Mouse (Mus musculus) stomach, embryonic 15.5 days (tissue): ENCODE measurements around the gene Bglap2. TPM values are rescaled to one million over a fixed set of nuclear protein-coding genes. Genes with fewer than 3 reads are reported as not detected.

Source experiments
- ATAC-seq: fragments of 200-750 bp; cut with Nextera tagmentation; 2 replicates; pipeline ENCODE4 v1.8.0; 2017; ENCODE audit warnings: low read depth, moderate number of reproducible peaks, moderate TSS enrichment; ENCODE audit not compliant: insufficient read depth, low FRiP score
- H3K27ac ChIP-seq: fragments of 300-500 bp; sonication (generic); 2 replicates; pipeline ENCODE4 v1.5.1; 2015; ENCODE audit warnings: mild to moderate bottlenecking, inconsistent platforms
- H3K27me3 ChIP-seq: fragments of 300-500 bp; sonication (generic); replicated peaks from 2 replicates; pipeline ENCODE4 v1.6.1; 2015; ENCODE audit warnings: inconsistent platforms
- H3K36me3 ChIP-seq: fragments of 300-500 bp; sonication (generic); 2 replicates; pipeline ENCODE4 v1.6.1; 2015; ENCODE audit warnings: inconsistent platforms
- H3K4me1 ChIP-seq: fragments of 300-500 bp; sonication (generic); 2 replicates; pipeline ENCODE4 v1.6.1; 2015; ENCODE audit warnings: inconsistent platforms
- H3K4me2 ChIP-seq: fragments of 300-500 bp; sonication (generic); 2 replicates; pipeline ENCODE4 v1.6.1; 2015; ENCODE audit warnings: mild to moderate bottlenecking, inconsistent platforms
- H3K4me3 ChIP-seq: fragments of 300-500 bp; sonication (generic); replicated peaks from 2 replicates; pipeline ENCODE4 v1.5.1; 2015; ENCODE audit warnings: inconsistent platforms
- H3K9ac ChIP-seq: fragments of 300-500 bp; sonication (generic); 2 replicates; pipeline ENCODE4 v1.6.1; 2015; ENCODE audit warnings: inconsistent platforms
- H3K9me3 ChIP-seq: fragments of 300-500 bp; sonication (generic); 2 replicates; pipeline ENCODE4 v1.6.1; 2016; ENCODE audit warnings: inconsistent platforms
- WGBS: fragments of 180-500 bp; shearing (Covaris S2); methylation state at CpG from one replicate; pipeline ENCODE4 v1.1.7; 2015; 5-methylcytosine and 5-hydroxymethylcytosine counted together
- polyA plus RNA-seq: library from polyadenylated mRNA; unstranded; fragments of >200 nt; fragmentation: Nextera tagmentation; extraction: Ambion mirVana; gene quantifications from 2 replicates; pipeline ENCODE4 v1.2.1, GENCODE M21; 2015

The Bglap2 gene
- polyA plus RNA-seq, 1 experiment from 2014 or later = 1.6 TPM

GRCm38 (mm10) chr3:88361612-88362313, 16.7 kb downstream of the Bglap2 start:
- peaks cover 41% of the 10 kb centered on the region for H3K36me3 ChIP-seq
- 93% methylated on average over 2 of the region's 2 CpGs for WGBS

GRCm38 (mm10) chr3:88361096-88361495, 17.4 kb downstream of the Bglap2 start:
- 74% methylated on average over 6 of the region's 6 CpGs for WGBS
- H3K27me3 ChIP-seq = peaks cover 10% of the 10 kb centered on the region
- peaks cover 46% of the 10 kb centered on the region for H3K36me3 ChIP-seq
- no peak for ATAC-seq
- peaks cover 12% of the 10 kb centered on the region; the same call in 1 of the 2 replicates for H3K4me1 ChIP-seq
- no peak overlapping the region for H3K27ac ChIP-seq
- H3K4me3 ChIP-seq = no peak overlapping the region
- no peak overlapping the region for H3K9ac ChIP-seq
- no peaks in the 10 kb centered on the region for H3K9me3 ChIP-seq
- no peak overlapping the region for H3K4me2 ChIP-seq

More at GRCm38 (mm10) chr3:88361612-88362313, 16.7 kb downstream of the Bglap2 start:
- Histone ChIP-seq H3K4me1 (peaks cover 12% of the 10 kb centered on the region; the same call in 1 of the 2 replicates), H3K9me3 (no peaks in the 10 kb centered on the region), H3K27me3 (peaks cover 12% of the 10 kb centered on the region), H3K4me3 (no peak overlapping the region), H3K9ac (no peak overlapping the region), H3K27ac (no peak overlapping the region), H3K4me2 (no peak overlapping the region)
- no peak for ATAC-seq

- Histone ChIP-seq H3K27ac (peak overlapping the region; percentile 31; the same call in 1 of the 2 replicates), H3K36me3 (peaks cover 57% of the 10 kb centered on the region), H3K4me3 (no peak overlapping the region), H3K9me3 (no peaks in the 10 kb centered on the region), H3K4me1 (peaks cover 6% of the 10 kb centered on the region; the same call in 1 of the 2 replicates), H3K9ac (no peak overlapping the region), H3K4me2 (no peak overlapping the region), H3K27me3 (no peaks in the 10 kb centered on the region)
- ATAC-seq = no peak
- 68% methylated on average over 3 of the region's 3 CpGs for WGBS
Observed at GRCm38 (mm10) chr3:88359989-88360388, 18.5 kb downstream of the Bglap2 start.

GRCm38 (mm10) chr3:88359584-88359983, 18.9 kb downstream of the Bglap2 start:
- Histone ChIP-seq H3K9ac (no peak overlapping the region), H3K4me2 (no peak overlapping the region), H3K27me3 (no peaks in the 10 kb centered on the region), H3K36me3 (peaks cover 61% of the 10 kb centered on the region), H3K4me1 (0 out of 2 replicates have a peak, but pooled peaks cover 2% of the 10 kb centered on the region), H3K27ac (peak overlapping the region; percentile 21), H3K9me3 (no peaks in the 10 kb centered on the region), H3K4me3 (no peak overlapping the region)
- ATAC-seq = no peak
- WGBS = 81% methylated on average over 5 of the region's 5 CpGs

GRCm38 (mm10) chr3:88354396-88355165, 23.9 kb downstream of the Bglap2 start:
- no peak overlapping the region for H3K27ac ChIP-seq
- H3K9ac ChIP-seq = no peak overlapping the region
- ATAC-seq = no peak
- WGBS = 89% methylated on average over 8 of the region's 8 CpGs
- H3K9me3 ChIP-seq = no peaks in the 10 kb centered on the region
- H3K4me3 ChIP-seq = no peak overlapping the region
- H3K36me3 ChIP-seq = peaks cover 91% of the 10 kb centered on the region
- H3K4me1 ChIP-seq = no peaks in the 10 kb centered on the region
- no peak overlapping the region for H3K4me2 ChIP-seq
- no peaks in the 10 kb centered on the region for H3K27me3 ChIP-seq

- Histone ChIP-seq H3K27me3 (no peaks in the 10 kb centered on the region), H3K4me2 (no peak overlapping the region), H3K9me3 (no peaks in the 10 kb centered on the region), H3K27ac (no peak overlapping the region), H3K4me3 (no peak overlapping the region), H3K36me3 (peaks cover 87% of the 10 kb centered on the region), H3K4me1 (no peaks in the 10 kb centered on the region), H3K9ac (no peak overlapping the region)
- 90% methylated on average over 9 of the region's 9 CpGs for WGBS
- no peak for ATAC-seq
Observed at GRCm38 (mm10) chr3:88352907-88353306, 25.6 kb downstream of the Bglap2 start.

- Histone ChIP-seq H3K27ac (no peak overlapping the region), H3K9me3 (no peaks in the 10 kb centered on the region), H3K9ac (no peak overlapping the region), H3K4me1 (no peaks in the 10 kb centered on the region), H3K4me3 (no peak overlapping the region), H3K36me3 (peaks cover 85% of the 10 kb centered on the region), H3K4me2 (no peak overlapping the region), H3K27me3 (no peaks in the 10 kb centered on the region)
- ATAC-seq = no peak
- 85% methylated on average over 13 of the region's 13 CpGs for WGBS
Observed at GRCm38 (mm10) chr3:88350732-88351131, 27.8 kb downstream of the Bglap2 start.

- Histone ChIP-seq H3K27me3 (no peaks in the 10 kb centered on the region), H3K9me3 (no peaks in the 10 kb centered on the region), H3K36me3 (peaks cover 20% of the 10 kb centered on the region), H3K9ac (no peak overlapping the region), H3K4me3 (no peak overlapping the region), H3K4me1 (peaks cover 9% of the 10 kb centered on the region), H3K4me2 (no peak overlapping the region), H3K27ac (no peak overlapping the region)
- WGBS = 67% methylated on average over 3 of the region's 3 CpGs
- ATAC-seq = no peak
Observed at GRCm38 (mm10) chr3:88339006-88339405, 39.5 kb downstream of the Bglap2 start.

GRCm38 (mm10) chr3:88338316-88338715, 40.2 kb downstream of the Bglap2 start:
- Histone ChIP-seq H3K36me3 (peaks cover 13% of the 10 kb centered on the region), H3K4me3 (no peak overlapping the region), H3K9ac (no peak overlapping the region), H3K9me3 (no peaks in the 10 kb centered on the region), H3K27ac (no peak overlapping the region; the same call in 1 of the 2 replicates), H3K4me1 (peaks cover 9% of the 10 kb centered on the region), H3K4me2 (no peak overlapping the region), H3K27me3 (no peaks in the 10 kb centered on the region)
- 85% methylated on average over 7 of the region's 7 CpGs for WGBS
- ATAC-seq = no peak

- WGBS = 54% methylated on average over 11 of the region's 11 CpGs
Observed at GRCm38 (mm10) chr3:88337367-88338020, 41.0 kb downstream of the Bglap2 start.

GRCm38 (mm10) chr3:88336058-88337013, 42.2 kb downstream of the Bglap2 start, which contains the start of the genes Tmem79 and Smg5:
TSS of gene Tmem79 (minus strand) at chr3:88336148.
TSS of gene Smg5 (plus strand) at chr3:88336260.
- peak; percentile 90 for ATAC-seq
- peak within 1 kb of the TSS; percentile 72 for H3K4me2 ChIP-seq
- H3K27ac ChIP-seq = peak within 1 kb of the TSS; percentile 98
- H3K4me1 ChIP-seq = peaks cover 11% of the 10 kb centered on the region
- no peaks in the 10 kb centered on the region for H3K27me3 ChIP-seq
- 1% methylated on average over 50 of the region's 66 CpGs for WGBS
- no peaks in the 10 kb centered on the region for H3K9me3 ChIP-seq
- H3K4me3 ChIP-seq = peak within 1 kb of the TSS; percentile 77
- no peaks in the 10 kb centered on the region for H3K36me3 ChIP-seq
- peak within 1 kb of the TSS; percentile 84 for H3K9ac ChIP-seq

More at GRCm38 (mm10) chr3:88337367-88338020, 41.0 kb downstream of the Bglap2 start:
- Histone ChIP-seq H3K9me3 (no peaks in the 10 kb centered on the region), H3K36me3 (peaks cover 4% of the 10 kb centered on the region), H3K4me3 (peak overlapping the region; percentile 20; the same call in 1 of the 2 replicates), H3K4me2 (peak overlapping the region; percentile 68), H3K27ac (peak overlapping the region; percentile 40; the same call in 1 of the 2 replicates), H3K27me3 (no peaks in the 10 kb centered on the region), H3K4me1 (peaks cover 11% of the 10 kb centered on the region), H3K9ac (no peak overlapping the region)
- ATAC-seq = no peak
